Mouse (Mus musculus) E14TG2a.4 (cell line): Measurements from ENCODE around the gene Enkur.

ENCODE experiments used
- CTCF ChIP-seq: conservative IDR thresholded peaks from 2 replicates; pipeline ENCODE4 v1.5.1; 2014; ENCODE audit warnings: low read length
- POU5F1 ChIP-seq: IDR thresholded peaks from 2 replicates; pipeline ENCODE4 v1.6.1; 2014; ENCODE audit warnings: low read length, borderline replicate concordance

DNA sequence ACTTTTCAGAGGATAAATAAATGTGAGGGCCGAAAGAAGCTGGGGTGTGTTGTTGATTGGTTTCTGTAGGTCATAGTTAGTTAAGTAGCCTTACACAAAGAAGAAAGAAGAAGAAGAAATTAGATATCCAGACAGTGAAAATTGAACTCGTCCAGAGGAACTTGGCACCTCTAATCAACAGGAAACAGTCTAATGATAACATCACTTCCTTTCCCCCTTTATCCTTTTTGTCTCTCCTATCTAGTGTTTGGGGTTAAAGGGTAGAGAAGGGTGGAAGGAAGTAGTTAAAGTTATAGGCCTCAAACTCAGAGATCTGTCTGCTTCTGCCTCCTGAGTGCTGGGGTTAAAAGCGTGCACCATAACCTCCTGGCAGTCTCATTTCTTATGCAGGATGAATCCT is 32.4 kb downstream of the Enkur start:
- TF ChIP-seq CTCF, result no peak
- TF ChIP-seq POU5F1, result no peak
